Mouse (Mus musculus) testis, adult 2 months (tissue): ENCODE results near the gene Sprtn. TPM values are rescaled to one million over a fixed set of nuclear protein-coding genes. Genes with fewer than 3 reads are reported as not detected.
A peak's percentile ranks its signal among the peaks of the same experiment; 100 is the strongest.

Experiments used
- H3K27ac ChIP-seq: fragments of 200-500 bp; 2 replicates; pipeline ENCODE4 v1.5.1; 2012; ENCODE audit warnings: low read depth, low read length; ENCODE audit not compliant: control insufficient read depth, insufficient read depth
- H3K27me3 ChIP-seq: fragments of 200-500 bp; 2 replicates; pipeline ENCODE4 v1.6.1; 2012; ENCODE audit warnings: mild to moderate bottlenecking, low read length, moderate library complexity; ENCODE audit not compliant: control insufficient read depth, insufficient read depth
- H3K36me3 ChIP-seq: fragments of 200-500 bp; 2 replicates; pipeline ENCODE4 v1.6.1; 2012; ENCODE audit warnings: mild to moderate bottlenecking, low read length; ENCODE audit not compliant: control insufficient read depth, insufficient read depth
- H3K4me1 ChIP-seq: fragments of 200-500 bp; 2 replicates; pipeline ENCODE4 v1.6.1; 2012; ENCODE audit warnings: low read length; ENCODE audit not compliant: control insufficient read depth, insufficient read depth
- H3K4me3 ChIP-seq: fragments of 200-500 bp; 2 replicates; pipeline ENCODE4 v1.5.1; 2012; ENCODE audit warnings: low read depth, mild to moderate bottlenecking, low read length, moderate library complexity, mixed read lengths; ENCODE audit not compliant: control insufficient read depth
- CTCF ChIP-seq: fragments of 200-500 bp; IDR thresholded peaks from 2 replicates; pipeline ENCODE4 v1.5.1; 2012; ENCODE audit warnings: low read depth, mild to moderate bottlenecking, inconsistent platforms, low read length, moderate library complexity; ENCODE audit not compliant: control insufficient read depth, insufficient read depth, insufficient replicate concordance
- POLR2A ChIP-seq: fragments of 200-500 bp; IDR thresholded peaks from 2 replicates; pipeline ENCODE4 v1.6.1; 2012; ENCODE audit warnings: low read depth, mild to moderate bottlenecking, inconsistent platforms, low read length, moderate library complexity; ENCODE audit not compliant: control insufficient read depth
- polyA plus RNA-seq: library from polyadenylated mRNA; depleted of rRNA; stranded (reverse); fragments of >200 nt; gene quantifications from 2 replicates; pipeline ENCODE4 v1.2.3, GENCODE M21; 2012; rRNA removed

Sprtn gene
- 119 and 129 TPM in 2 replicates for polyA plus RNA-seq

- Histone ChIP-seq H3K4me1 (peaks cover 20% of the 10 kb centered on the region), H3K27me3 (no peaks in the 10 kb centered on the region), H3K27ac (peak within 1 kb of the TSS; percentile 97), H3K4me3 (peak within 1 kb of the TSS; percentile 85), H3K36me3 (peaks cover 3% of the 10 kb centered on the region; the same call in 1 of the 2 replicates)
- peak; percentile 89 for TF ChIP-seq POLR2A
- no peak for TF ChIP-seq CTCF
Observed at GRCm38 (mm10) chr8:124897386-124898250, at the start of gene Sprtn, which contains the start of gene Exoc8. Gene Sprtn, plus strand, starts transcription at chr8:124897886. Gene Exoc8, minus strand, starts transcription at chr8:124897705.

DNA sequence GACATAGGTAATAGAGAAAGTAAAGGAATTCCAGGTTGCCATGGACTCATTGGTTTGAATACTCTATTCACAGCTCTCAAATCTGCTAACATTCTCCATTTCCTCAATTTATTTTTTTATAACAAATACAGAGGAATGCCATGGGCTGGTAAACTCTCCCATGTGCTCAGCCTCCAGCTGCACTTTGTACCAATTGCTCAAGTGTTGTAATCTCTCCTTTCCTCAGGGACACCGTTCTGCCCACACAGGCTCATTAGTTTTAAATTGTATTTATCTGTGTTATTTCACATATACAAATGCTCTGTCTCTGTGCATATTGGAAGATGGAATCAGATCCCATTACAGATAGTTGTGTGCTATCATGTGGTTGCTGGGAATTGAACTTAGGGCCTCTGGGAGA is 44.2 kb upstream of the Sprtn start:
- Histone ChIP-seq H3K4me3 (no peak overlapping the region), H3K36me3 (no peaks in the 10 kb centered on the region), H3K27me3 (no peaks in the 10 kb centered on the region), H3K4me1 (no peaks in the 10 kb centered on the region), H3K27ac (no peak overlapping the region)
- TF ChIP-seq CTCF (no peak), POLR2A (no peak)

DNA sequence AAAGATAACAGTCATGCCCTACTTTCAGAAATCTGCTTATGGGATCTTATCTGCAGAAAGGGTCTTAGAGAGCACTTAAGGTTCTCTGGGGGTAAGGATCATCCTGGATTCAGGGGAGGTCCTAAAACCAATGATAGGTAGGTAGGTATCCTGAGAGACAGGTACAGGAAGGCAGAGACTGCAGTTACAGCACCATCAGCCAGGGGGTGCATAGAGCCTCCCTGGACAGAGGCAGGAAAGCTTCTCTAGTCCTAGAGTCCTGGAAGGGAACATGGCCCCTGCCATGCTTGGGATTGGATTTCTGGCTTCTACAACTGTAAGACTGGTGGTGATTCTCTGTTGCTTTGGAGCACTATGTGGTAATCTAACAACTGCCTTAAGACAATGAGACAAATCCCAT is 38.2 kb upstream of the Sprtn start:
- H3K27ac ChIP-seq: no peak overlapping the region
- no peaks in the 10 kb centered on the region for H3K27me3 ChIP-seq
- no peak overlapping the region for H3K4me3 ChIP-seq
- TF ChIP-seq CTCF (peak; percentile 40; the same call in 1 of the 2 replicates), POLR2A (no peak)
- H3K4me1 ChIP-seq: no peaks in the 10 kb centered on the region
- no peaks in the 10 kb centered on the region; the same call in 1 of the 2 replicates for H3K36me3 ChIP-seq

DNA sequence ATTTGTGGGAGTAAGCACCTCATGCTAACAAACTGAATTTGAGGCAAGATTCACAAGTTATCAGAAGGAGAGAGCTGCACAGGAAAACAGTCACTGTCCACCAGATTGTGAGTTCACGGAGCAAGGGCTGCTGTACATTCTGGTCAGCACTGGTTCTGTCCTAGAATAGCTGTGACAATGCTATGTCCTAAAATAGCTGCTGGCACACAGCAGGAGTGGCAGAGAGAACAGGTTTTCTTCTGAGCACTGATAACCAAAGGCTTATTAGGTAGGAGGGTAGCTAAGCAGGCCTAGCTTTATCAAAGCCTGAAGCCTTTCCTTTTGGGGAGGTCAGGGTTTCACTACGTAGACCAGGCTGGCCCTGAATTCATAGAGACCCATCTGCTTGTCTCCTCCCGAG is 37.5 kb upstream of the Sprtn start:
- no peak overlapping the region for H3K4me3 ChIP-seq
- H3K4me1 ChIP-seq: no peaks in the 10 kb centered on the region
- H3K36me3 ChIP-seq: no peaks in the 10 kb centered on the region; the same call in 1 of the 2 replicates
- TF ChIP-seq POLR2A (no peak), CTCF (no peak)
- H3K27ac ChIP-seq: no peak overlapping the region
- H3K27me3 ChIP-seq: no peaks in the 10 kb centered on the region

- no peaks in the 10 kb centered on the region for H3K27me3 ChIP-seq
- H3K4me3 ChIP-seq: peak within 1 kb of the TSS; percentile 94
- H3K27ac ChIP-seq: peak within 1 kb of the TSS; percentile 93
- no peaks in the 10 kb centered on the region; the same call in 1 of the 2 replicates for H3K36me3 ChIP-seq
- TF ChIP-seq POLR2A (peak; percentile 95), CTCF (no peak)
- H3K4me1 ChIP-seq: no peaks in the 10 kb centered on the region
Observed at GRCm38 (mm10) chr8:124862321-124863162, 35.1 kb upstream of the Sprtn start, which contains the start of the genes Gnpat and 2810004N23Rik. Gene Gnpat, plus strand, starts transcription at chr8:124863033. Gene 2810004N23Rik, minus strand, starts transcription at chr8:124863120.

DNA sequence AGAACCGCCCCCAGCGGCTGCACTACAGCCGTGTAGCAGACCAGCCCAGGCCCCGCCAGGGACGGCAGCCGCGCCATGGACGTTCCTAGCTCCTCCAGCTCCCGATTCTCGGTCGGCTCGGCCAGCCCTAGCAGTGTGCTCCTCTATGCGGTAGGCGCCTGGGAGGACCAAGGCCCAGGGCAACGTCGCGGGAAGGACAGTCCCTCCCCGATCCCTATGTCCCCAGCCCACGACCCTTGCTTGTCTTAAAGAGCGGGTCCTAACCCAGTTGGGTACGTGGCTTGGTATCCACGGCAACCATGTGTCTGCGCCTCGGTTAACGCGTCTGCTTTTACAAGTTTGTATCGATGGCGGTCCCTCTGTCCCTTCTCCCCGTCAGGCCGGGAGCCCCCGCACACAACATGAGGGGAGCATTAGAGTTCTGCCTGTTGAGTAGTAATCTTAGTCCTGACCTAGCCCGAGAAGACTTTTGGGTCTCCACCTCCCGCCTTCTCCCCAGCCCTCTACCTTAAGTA is 34.5 kb upstream of the Sprtn start:
- peak overlapping the region; percentile 91 for H3K27ac ChIP-seq
- H3K4me1 ChIP-seq: no peaks in the 10 kb centered on the region
- no peaks in the 10 kb centered on the region; the same call in 1 of the 2 replicates for H3K36me3 ChIP-seq
- H3K4me3 ChIP-seq: peak overlapping the region; percentile 94
- TF ChIP-seq CTCF: no peak
- TF ChIP-seq POLR2A: 0 out of 2 replicates have a peak, but pooled peaks have one; percentile 10
- no peaks in the 10 kb centered on the region for H3K27me3 ChIP-seq

GRCm38 (mm10) chr8:124863729-124864128 is 34.0 kb upstream of the Sprtn start:
- peak overlapping the region; percentile 94 for H3K4me3 ChIP-seq
- TF ChIP-seq POLR2A (no peak), CTCF (no peak)
- H3K36me3 ChIP-seq: no peaks in the 10 kb centered on the region; the same call in 1 of the 2 replicates
- H3K27ac ChIP-seq: no peak overlapping the region; the same call in 1 of the 2 replicates
- no peaks in the 10 kb centered on the region for H3K4me1 ChIP-seq
- no peaks in the 10 kb centered on the region for H3K27me3 ChIP-seq
